Mouse (Mus musculus): Measurements from ENCODE around the gene Psap. TPM values are rescaled to one million over a fixed set of nuclear protein-coding genes. Genes with fewer than 3 reads are reported as not detected.

The Psap gene
- polyA plus RNA-seq, 2 experiments = 46.0 to 172 TPM

DNA sequence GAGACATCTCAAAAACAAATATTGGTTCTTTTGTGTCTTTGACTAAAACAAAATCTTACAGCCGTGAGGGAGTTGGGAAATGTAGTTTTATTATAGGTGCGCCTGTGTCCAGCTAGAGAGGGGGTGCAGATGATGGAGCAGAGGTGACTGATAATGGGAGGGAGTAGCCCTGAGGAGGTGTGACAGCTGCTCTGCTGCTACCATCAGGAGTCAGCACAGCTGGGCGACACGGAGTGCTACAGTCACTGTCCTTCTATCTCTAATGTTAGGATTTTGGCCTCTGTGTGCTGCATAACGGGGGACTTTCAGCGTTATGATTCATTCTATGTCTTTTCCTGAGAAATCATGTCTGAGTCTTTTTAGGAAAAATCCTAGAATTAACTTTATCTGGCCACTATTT lies 6.4 kb upstream of the Psap start:
- Histone ChIP-seq H3K36me3 (replicated peaks; ENCODE audit: control insufficient read depth, insufficient read depth, low read depth) (no peaks in the 10 kb centered on the region), H3K4me2 (ENCODE audit: low read depth) (no peak overlapping the region), H3K9ac (replicated peaks) (no peak overlapping the region), H3K27me3 (ENCODE audit: control insufficient read depth, insufficient read depth, low read length) (no peaks in the 10 kb centered on the region), H3K4me1 (replicated peaks; ENCODE audit: control insufficient read depth in 2 of 2, insufficient read depth in 2 of 2, low read length in 1 of 2) (peaks cover 0 to 14% of the 10 kb centered on the region in 2 experiments; a peak in 3 of 4 replicates), H3K27ac (no peak overlapping the region), H3K4me3 (ENCODE audit: insufficient read depth in 1 of 2, low read depth in 2 of 2, low read length in 2 of 2) (no peak overlapping the region), H3K9me3 (ENCODE audit: control insufficient read depth, low read length) (no peaks in the 10 kb centered on the region)
- ATAC-seq (ENCODE audit: insufficient read depth) (no peak), DNase-seq (ENCODE audit: low read depth in 3 of 3, low spot score in 3 of 3) (no peak)
- WGBS (ENCODE audit: insufficient replicate concordance) = 48% methylated on average over 6 of the region's 6 CpGs
- TF ChIP-seq EP300 (IDR thresholded peaks at IDR 0.05; ENCODE audit: low read depth) = no peak
- no peak for TF ChIP-seq CTCF (IDR thresholded peaks at IDR 0.05; ENCODE audit: low read depth)

- Histone ChIP-seq H3K4me3 (ENCODE audit: insufficient read depth in 1 of 2, low read depth in 2 of 2, low read length in 2 of 2) (no peak overlapping the region), H3K4me1 (replicated peaks; ENCODE audit: control insufficient read depth in 2 of 2, insufficient read depth in 2 of 2, low read length in 1 of 2) (peaks cover 4 to 16% of the 10 kb centered on the region in 2 experiments), H3K36me3 (replicated peaks; ENCODE audit: control insufficient read depth, insufficient read depth, low read depth) (no peaks in the 10 kb centered on the region), H3K9me3 (ENCODE audit: control insufficient read depth, low read length) (no peaks in the 10 kb centered on the region), H3K27me3 (ENCODE audit: control insufficient read depth, insufficient read depth, low read length) (no peaks in the 10 kb centered on the region), H3K27ac (no peak overlapping the region), H3K4me2 (ENCODE audit: low read depth) (no peak overlapping the region), H3K9ac (replicated peaks) (no peak overlapping the region)
- no peak for ATAC-seq (ENCODE audit: insufficient read depth)
- TF ChIP-seq EP300 (IDR thresholded peaks at IDR 0.05; ENCODE audit: low read depth) = no peak
- no peak for TF ChIP-seq CTCF (IDR thresholded peaks at IDR 0.05; ENCODE audit: low read depth)
- DNase-seq (ENCODE audit: low read depth in 3 of 3, low spot score in 3 of 3) = no peak
- 11% methylated on average over 6 of the region's 6 CpGs for WGBS (ENCODE audit: insufficient replicate concordance)
Measured at GRCm38 (mm10) chr10:60272241-60272640, 5.2 kb upstream of the Psap start.

DNA sequence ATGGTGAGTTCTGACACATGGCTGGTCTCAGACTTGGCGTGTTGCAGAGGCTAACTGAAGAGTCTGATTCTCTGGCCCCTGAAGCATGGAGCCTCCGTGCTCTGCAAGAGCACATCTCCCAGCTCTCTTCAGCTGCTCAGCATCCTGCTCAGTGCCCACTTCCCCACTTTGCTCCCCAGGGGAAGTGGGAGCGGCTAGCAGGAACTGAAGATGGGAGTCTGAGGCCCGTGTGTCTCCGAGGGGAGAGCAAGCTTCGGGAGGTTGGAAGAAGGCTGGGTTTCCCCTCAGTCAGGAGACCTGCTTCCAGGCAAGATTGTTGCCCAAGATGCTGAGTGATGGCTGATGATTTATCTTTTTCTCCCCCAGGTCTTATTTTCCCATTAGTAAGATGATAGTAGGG lies 4.0 kb upstream of the Psap start:
- no peak for ATAC-seq (ENCODE audit: insufficient read depth)
- Histone ChIP-seq H3K36me3 (replicated peaks; ENCODE audit: control insufficient read depth, insufficient read depth, low read depth) (no peaks in the 10 kb centered on the region), H3K9ac (replicated peaks) (no peak overlapping the region), H3K27me3 (ENCODE audit: control insufficient read depth, insufficient read depth, low read length) (no peaks in the 10 kb centered on the region), H3K4me3 (ENCODE audit: insufficient read depth in 1 of 2, low read depth in 2 of 2, low read length in 2 of 2) (no peak overlapping the region), H3K4me1 (replicated peaks; ENCODE audit: control insufficient read depth in 2 of 2, insufficient read depth in 2 of 2, low read length in 1 of 2) (peaks cover 5 to 16% of the 10 kb centered on the region in 2 experiments), H3K9me3 (ENCODE audit: control insufficient read depth, low read length) (no peaks in the 10 kb centered on the region), H3K27ac (no peak overlapping the region), H3K4me2 (ENCODE audit: low read depth) (no peak overlapping the region)
- TF ChIP-seq EP300 (IDR thresholded peaks at IDR 0.05; ENCODE audit: low read depth) (no peak), CTCF (IDR thresholded peaks at IDR 0.05; ENCODE audit: low read depth) (no peak)
- WGBS (ENCODE audit: insufficient replicate concordance) = 51% methylated on average over 6 of the region's 6 CpGs
- DNase-seq (ENCODE audit: low read depth in 3 of 3, low spot score in 3 of 3) = no peak

GRCm38 (mm10) chr10:60278006-60278399 lies 576 bp downstream of the Psap start:
- H3K4me3 ChIP-seq (ENCODE audit: insufficient read depth in 1 of 2, low read depth in 2 of 2, low read length in 2 of 2) = peak overlapping the region; percentile 72 to 86
- TF ChIP-seq CTCF (IDR thresholded peaks at IDR 0.05; ENCODE audit: low read depth) = no peak
- TF ChIP-seq EP300 (IDR thresholded peaks at IDR 0.05; ENCODE audit: low read depth) = no peak
- peaks cover 5 to 22% of the 10 kb centered on the region in 2 experiments for H3K4me1 ChIP-seq (replicated peaks; ENCODE audit: control insufficient read depth in 2 of 2, insufficient read depth in 2 of 2, low read length in 1 of 2)
- no peaks in the 10 kb centered on the region for H3K9me3 ChIP-seq (ENCODE audit: control insufficient read depth, low read length)
- H3K27ac ChIP-seq = peak overlapping the region; percentile 64; the same call in 1 of the 2 replicates
- H3K27me3 ChIP-seq (ENCODE audit: control insufficient read depth, insufficient read depth, low read length) = no peaks in the 10 kb centered on the region
- peak overlapping the region; percentile 89 for H3K4me2 ChIP-seq (ENCODE audit: low read depth)
- ATAC-seq (ENCODE audit: insufficient read depth) (peak; percentile 63), DNase-seq (ENCODE audit: low read depth in 3 of 3, low spot score in 3 of 3) (peak in 1 of 3 experiments; percentile 32)
- 11% methylated on average over 13 of the region's 13 CpGs for WGBS (ENCODE audit: insufficient replicate concordance)
- peak overlapping the region; percentile 84 for H3K9ac ChIP-seq (replicated peaks)
- H3K36me3 ChIP-seq (replicated peaks; ENCODE audit: control insufficient read depth, insufficient read depth, low read depth) = no peaks in the 10 kb centered on the region

DNA sequence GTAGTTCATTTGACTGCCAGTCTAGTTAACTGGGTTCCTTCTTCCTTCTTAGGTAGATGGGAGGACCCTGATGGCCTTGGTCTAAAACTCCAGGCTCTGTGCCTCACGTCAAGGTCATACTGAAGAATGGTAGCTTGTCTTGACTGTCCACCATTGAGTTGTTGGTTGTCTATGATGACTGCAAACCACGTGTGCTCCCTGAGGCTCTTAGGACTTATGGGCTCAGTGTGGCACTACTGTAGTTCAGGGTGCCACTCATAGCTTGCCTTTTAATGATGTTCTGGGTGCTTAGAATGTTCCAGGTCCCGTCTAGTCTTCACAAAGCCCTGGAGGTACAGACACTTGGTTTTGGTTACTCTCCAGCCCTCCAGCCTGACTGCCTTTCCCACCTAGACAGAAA lies 1.4 kb downstream of the Psap start:
- peaks cover 5 to 25% of the 10 kb centered on the region in 2 experiments for H3K4me1 ChIP-seq (replicated peaks; ENCODE audit: control insufficient read depth in 2 of 2, insufficient read depth in 2 of 2, low read length in 1 of 2)
- peak overlapping the region; percentile 72 to 86 for H3K4me3 ChIP-seq (ENCODE audit: insufficient read depth in 1 of 2, low read depth in 2 of 2, low read length in 2 of 2)
- H3K27ac ChIP-seq = no peak overlapping the region
- no peak for DNase-seq (ENCODE audit: low read depth in 3 of 3, low spot score in 3 of 3)
- H3K27me3 ChIP-seq (ENCODE audit: control insufficient read depth, insufficient read depth, low read length) = no peaks in the 10 kb centered on the region
- TF ChIP-seq CTCF (IDR thresholded peaks at IDR 0.05; ENCODE audit: low read depth) (no peak), EP300 (IDR thresholded peaks at IDR 0.05; ENCODE audit: low read depth) (no peak)
- H3K36me3 ChIP-seq (replicated peaks; ENCODE audit: control insufficient read depth, insufficient read depth, low read depth) = no peaks in the 10 kb centered on the region
- ATAC-seq (ENCODE audit: insufficient read depth) = no peak
- H3K9me3 ChIP-seq (ENCODE audit: control insufficient read depth, low read length) = no peaks in the 10 kb centered on the region
- WGBS (ENCODE audit: insufficient replicate concordance) = 81% methylated on average over 3 of the region's 3 CpGs
- H3K9ac ChIP-seq (replicated peaks) = no peak overlapping the region
- peak overlapping the region; percentile 89 for H3K4me2 ChIP-seq (ENCODE audit: low read depth)

Data from liver, embryonic 14.5 days (tissue).